Mouse (Mus musculus) liver, adult 2 months (tissue): ENCODE measurements around the gene Adgrv1.

Source experiments
- CTCF ChIP-seq: fragments of 200-500 bp; IDR thresholded peaks from 2 replicates; pipeline ENCODE4 v1.5.1; 2011; ENCODE audit warnings: low read depth, low read length, control low read depth
- POLR2A ChIP-seq: fragments of 200-500 bp; IDR thresholded peaks from 2 replicates; pipeline ENCODE4 v1.6.1; 2011; ENCODE audit warnings: low read length, control low read depth; ENCODE audit not compliant: insufficient read depth; ENCODE audit errors: extremely low read depth

GRCm38 (mm10) chr13:81234031-81234430 lies 398.9 kb downstream of the Adgrv1 start:
- no peak for TF ChIP-seq CTCF
- TF ChIP-seq POLR2A = no peak
